Mouse (Mus musculus) hindbrain, embryonic 12.5 days (tissue): ENCODE data around the gene Casc1. TPM values are rescaled to one million over a fixed set of nuclear protein-coding genes. Genes with fewer than 3 reads are reported as not detected.

ENCODE experiments used
- ATAC-seq: fragments of 200-750 bp; cut with Nextera tagmentation; 2 replicates; pipeline ENCODE4 v1.8.0; 2017; ENCODE audit warnings: moderate TSS enrichment; ENCODE audit not compliant: low FRiP score
- H3K27ac ChIP-seq: fragments of 300-500 bp; sonication (generic); 2 replicates; pipeline ENCODE4 v1.5.1; 2016; ENCODE audit warnings: mild to moderate bottlenecking
- H3K27me3 ChIP-seq: fragments of 300-500 bp; sonication (generic); 2 replicates; pipeline ENCODE4 v1.6.1; 2016; ENCODE audit warnings: mild to moderate bottlenecking
- H3K36me3 ChIP-seq: fragments of 300-500 bp; sonication (generic); 2 replicates; pipeline ENCODE4 v1.6.1; 2016; ENCODE audit warnings: mild to moderate bottlenecking
- H3K4me1 ChIP-seq: fragments of 300-500 bp; sonication (generic); 2 replicates; pipeline ENCODE4 v1.6.1; 2016
- H3K4me2 ChIP-seq: fragments of 300-500 bp; sonication (generic); replicated peaks from 2 replicates; pipeline ENCODE4 v1.6.1; 2016; ENCODE audit warnings: mild to moderate bottlenecking
- H3K4me3 ChIP-seq: fragments of 300-500 bp; sonication (generic); 2 replicates; pipeline ENCODE4 v1.5.1; 2016; ENCODE audit warnings: mild to moderate bottlenecking
- H3K9ac ChIP-seq: fragments of 300-500 bp; sonication (generic); 2 replicates; pipeline ENCODE4 v1.6.1; 2016; ENCODE audit warnings: mild to moderate bottlenecking, moderate library complexity
- H3K9me3 ChIP-seq: fragments of 300-500 bp; sonication (generic); replicated peaks from 2 replicates; pipeline ENCODE4 v1.6.1; 2016; ENCODE audit warnings: mild to moderate bottlenecking
- WGBS: fragments of 180-500 bp; shearing (Covaris S2); methylation state at CpG from one replicate; pipeline ENCODE4 v1.1.7; 2016; 5-methylcytosine and 5-hydroxymethylcytosine counted together
- polyA plus RNA-seq: library from polyadenylated mRNA; unstranded; fragments of >200 nt; fragmentation: Nextera tagmentation; extraction: Ambion mirVana; gene quantifications from 2 replicates; pipeline ENCODE4 v1.2.1, GENCODE M21; 2016

Casc1 gene
- polyA plus RNA-seq, 1 experiment from 2014 or later, result 1.7 TPM

DNA sequence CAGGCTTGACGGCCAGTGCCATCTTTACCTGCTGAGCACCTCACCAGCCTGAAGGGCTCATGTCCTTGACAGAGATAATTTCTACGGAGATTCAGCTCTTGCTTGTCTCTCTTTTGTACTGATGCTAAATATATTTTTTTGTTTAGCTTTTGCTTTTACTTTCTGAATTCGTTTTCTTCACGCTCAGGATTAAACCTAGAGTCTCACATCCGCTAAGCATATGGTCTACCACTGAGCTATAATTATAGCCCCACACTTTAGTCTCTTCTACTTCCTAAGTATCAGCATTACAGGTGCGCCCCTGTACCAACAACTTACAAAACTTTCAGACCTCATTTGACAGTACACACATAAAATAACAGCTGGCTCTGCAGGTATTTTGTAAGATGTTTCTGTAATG, 24.6 kb upstream of the Casc1 start:
- WGBS, result 92% methylated on average over 6 of the region's 6 CpGs
- Histone ChIP-seq H3K36me3 (peaks cover 13% of the 10 kb centered on the region; the same call in 1 of the 2 replicates), H3K27me3 (no peaks in the 10 kb centered on the region), H3K9me3 (no peaks in the 10 kb centered on the region), H3K4me2 (no peak overlapping the region), H3K9ac (no peak overlapping the region), H3K4me1 (no peaks in the 10 kb centered on the region), H3K27ac (no peak overlapping the region), H3K4me3 (no peak overlapping the region)
- ATAC-seq, result no peak

DNA sequence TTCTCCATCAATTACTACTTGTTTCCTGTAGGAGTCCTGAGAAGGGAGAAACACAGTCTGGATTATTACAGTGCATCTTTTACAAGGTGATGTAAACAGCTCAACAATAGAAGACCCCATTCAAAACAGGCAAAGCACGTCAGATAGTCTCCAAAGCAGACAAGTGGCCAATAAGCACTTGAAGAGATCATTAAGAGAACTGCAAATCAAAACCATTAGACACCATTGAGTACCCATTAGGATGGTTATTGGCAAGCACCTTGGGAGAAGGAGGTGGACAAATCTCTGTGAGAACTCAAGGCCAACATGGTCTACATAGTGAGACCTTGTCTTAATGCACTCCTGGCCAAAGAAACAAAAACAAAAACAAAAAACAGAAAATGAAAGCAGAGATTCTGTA, 23.6 kb upstream of the Casc1 start:
- Histone ChIP-seq H3K27me3 (no peaks in the 10 kb centered on the region), H3K9me3 (no peaks in the 10 kb centered on the region), H3K4me3 (no peak overlapping the region), H3K36me3 (peaks cover 10% of the 10 kb centered on the region; the same call in 1 of the 2 replicates), H3K4me1 (no peaks in the 10 kb centered on the region), H3K4me2 (no peak overlapping the region), H3K9ac (no peak overlapping the region), H3K27ac (no peak overlapping the region)
- ATAC-seq, result no peak
- 82% methylated on average over 1 of the region's 1 CpGs for WGBS

DNA sequence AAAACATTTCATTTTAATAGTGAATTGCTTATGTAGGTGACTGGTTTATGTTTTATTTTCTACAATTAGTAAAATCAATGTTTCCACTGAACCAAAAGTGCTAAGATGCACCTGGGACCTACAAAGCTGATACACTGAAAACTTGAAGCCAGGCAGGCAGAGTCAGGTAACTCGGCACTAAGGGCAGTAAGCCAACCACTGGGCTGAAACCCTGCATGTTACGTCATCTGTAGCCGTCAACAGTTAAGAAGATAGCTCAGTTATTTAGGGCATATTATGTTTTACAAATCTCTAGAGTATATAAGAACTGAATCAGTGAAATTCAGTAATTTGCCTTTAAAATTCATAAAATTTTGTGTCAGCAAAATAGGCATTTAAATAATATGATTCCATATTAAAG, 15.5 kb upstream of the Casc1 start:
- Histone ChIP-seq H3K4me2 (no peak overlapping the region), H3K4me1 (no peaks in the 10 kb centered on the region), H3K27ac (no peak overlapping the region), H3K4me3 (no peak overlapping the region), H3K36me3 (peaks cover 12% of the 10 kb centered on the region; the same call in 1 of the 2 replicates), H3K27me3 (no peaks in the 10 kb centered on the region), H3K9me3 (no peaks in the 10 kb centered on the region), H3K9ac (no peak overlapping the region)
- WGBS, result 93% methylated on average over 3 of the region's 3 CpGs
- ATAC-seq, result no peak

DNA sequence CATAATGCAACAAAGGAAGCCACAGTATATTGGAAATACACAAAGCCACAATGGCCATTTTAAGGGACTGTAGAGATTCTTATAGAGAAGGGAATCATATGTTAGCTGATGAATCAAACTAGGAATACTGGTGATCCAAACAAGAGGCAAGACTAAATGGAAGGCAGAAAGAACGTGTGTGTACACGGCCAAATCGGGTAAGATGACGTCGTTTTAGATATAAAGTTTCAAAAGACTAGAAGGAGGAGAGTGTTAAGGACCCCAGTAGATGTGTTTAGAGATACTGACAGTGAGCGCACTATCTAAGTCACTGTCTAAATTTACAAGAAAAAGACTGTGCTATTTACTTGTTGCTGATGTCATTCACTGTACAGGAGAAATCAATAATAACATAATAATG, 13.4 kb upstream of the Casc1 start:
- Histone ChIP-seq H3K27me3 (no peaks in the 10 kb centered on the region), H3K27ac (no peak overlapping the region), H3K9ac (no peak overlapping the region), H3K4me1 (no peaks in the 10 kb centered on the region), H3K4me2 (no peak overlapping the region), H3K4me3 (no peak overlapping the region), H3K9me3 (no peaks in the 10 kb centered on the region), H3K36me3 (peaks cover 7% of the 10 kb centered on the region; the same call in 1 of the 2 replicates)
- no peak for ATAC-seq
- WGBS, result 90% methylated on average over 6 of the region's 6 CpGs

DNA sequence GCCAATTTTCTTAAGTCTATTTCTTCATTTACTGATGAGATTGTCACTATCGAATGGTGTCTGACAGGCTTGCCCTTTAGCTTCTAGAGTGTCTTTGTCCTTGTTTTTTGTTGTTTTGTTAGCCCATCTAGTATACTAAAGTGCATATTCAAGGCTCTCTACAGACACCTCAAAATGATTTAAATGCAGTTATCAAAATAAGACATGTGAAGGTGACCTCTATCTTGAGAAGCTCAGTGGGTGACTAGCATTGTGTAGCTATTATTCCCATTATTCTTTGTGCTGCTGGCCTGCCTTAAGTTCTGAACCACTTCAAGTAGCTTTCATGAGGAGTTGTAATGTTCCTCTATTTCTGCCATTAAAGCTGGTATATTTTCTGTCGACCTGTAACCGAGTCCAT, 5.0 kb upstream of the Casc1 start:
- Histone ChIP-seq H3K4me2 (no peak overlapping the region), H3K27ac (no peak overlapping the region), H3K9me3 (no peaks in the 10 kb centered on the region), H3K4me1 (peaks cover 8% of the 10 kb centered on the region), H3K27me3 (no peaks in the 10 kb centered on the region), H3K36me3 (peaks cover 19% of the 10 kb centered on the region), H3K9ac (no peak overlapping the region), H3K4me3 (no peak overlapping the region)
- no peak for ATAC-seq
- 93% methylated on average over 3 of the region's 3 CpGs for WGBS

DNA sequence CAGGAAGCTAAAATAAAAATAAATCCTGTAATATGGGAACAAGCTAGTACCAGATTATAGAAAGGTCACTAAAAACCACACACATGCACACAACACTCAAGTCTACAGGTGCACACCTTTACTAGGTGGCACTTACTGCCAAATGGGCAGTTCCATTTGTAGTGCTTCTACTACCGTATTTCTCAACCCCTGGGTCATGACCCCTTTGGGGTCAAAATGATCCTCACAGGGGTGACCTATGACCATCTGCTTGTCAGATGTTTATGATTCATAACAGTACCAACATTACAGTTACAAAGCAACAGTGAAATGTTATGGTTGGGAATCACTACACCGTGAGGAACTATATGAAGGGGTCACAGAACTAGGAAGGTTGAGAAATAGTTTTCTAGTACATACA, 3.1 kb upstream of the Casc1 start:
- Histone ChIP-seq H3K36me3 (peaks cover 11% of the 10 kb centered on the region; the same call in 1 of the 2 replicates), H3K27me3 (no peaks in the 10 kb centered on the region), H3K4me2 (no peak overlapping the region), H3K9ac (no peak overlapping the region), H3K9me3 (no peaks in the 10 kb centered on the region), H3K27ac (no peak overlapping the region), H3K4me1 (peaks cover 14% of the 10 kb centered on the region), H3K4me3 (no peak overlapping the region)
- WGBS, result 88% methylated on average over 2 of the region's 2 CpGs
- no peak for ATAC-seq

DNA sequence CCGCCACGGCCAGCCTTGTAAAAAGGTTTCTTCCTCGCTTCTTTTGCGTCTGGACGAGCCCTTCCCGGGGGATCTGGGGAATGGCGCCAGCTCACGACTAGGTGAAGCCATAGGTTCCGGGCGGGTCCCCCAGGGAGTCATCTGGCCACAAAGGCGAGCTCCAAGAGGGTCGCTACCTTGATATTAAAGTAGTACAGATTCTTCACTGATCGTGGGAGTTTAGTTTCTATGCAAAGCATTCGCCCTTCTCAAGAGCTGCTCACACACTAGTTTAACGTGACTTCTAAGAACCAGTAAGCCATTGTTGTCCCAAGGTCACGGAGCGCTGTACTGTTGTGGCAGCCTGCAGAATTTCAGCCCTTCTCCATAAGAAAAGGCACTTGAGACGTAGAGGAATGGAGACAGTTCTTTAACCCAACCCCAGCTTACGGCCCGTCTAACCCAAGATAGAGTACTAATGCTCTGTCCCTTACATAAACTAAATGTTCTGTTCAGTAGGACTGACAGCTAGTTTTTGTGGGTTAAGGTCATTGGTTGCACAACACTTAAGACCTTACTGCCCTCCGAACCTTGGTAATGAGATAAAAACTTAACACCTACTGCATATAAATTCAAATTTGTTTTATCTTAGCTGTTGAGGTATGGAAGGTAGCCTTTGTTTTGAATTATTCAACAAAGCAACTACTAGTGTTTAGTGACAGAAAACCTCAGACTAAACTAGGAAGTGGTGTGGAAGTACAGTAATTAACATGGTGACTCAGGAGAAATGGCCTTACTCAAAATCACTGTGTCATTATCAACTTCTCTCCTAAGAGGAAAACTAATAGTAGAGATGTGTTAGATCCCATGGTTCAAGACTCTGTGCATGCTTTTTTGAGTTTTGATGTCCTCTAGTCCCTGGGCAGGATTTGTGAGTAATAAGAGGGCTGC, 836 bp upstream of the Casc1 start:
- Histone ChIP-seq H3K36me3 (0 out of 2 replicates have a peak, but pooled peaks cover 6% of the 10 kb centered on the region), H3K4me1 (peaks cover 14% of the 10 kb centered on the region), H3K9me3 (no peaks in the 10 kb centered on the region), H3K27me3 (no peaks in the 10 kb centered on the region), H3K27ac (peak overlapping the region; percentile 96), H3K4me3 (peak overlapping the region; percentile 65), H3K9ac (peak overlapping the region; percentile 79), H3K4me2 (peak overlapping the region; percentile 59)
- ATAC-seq, result peak; percentile 64
- WGBS, result 5% methylated on average over 21 of the region's 21 CpGs

DNA sequence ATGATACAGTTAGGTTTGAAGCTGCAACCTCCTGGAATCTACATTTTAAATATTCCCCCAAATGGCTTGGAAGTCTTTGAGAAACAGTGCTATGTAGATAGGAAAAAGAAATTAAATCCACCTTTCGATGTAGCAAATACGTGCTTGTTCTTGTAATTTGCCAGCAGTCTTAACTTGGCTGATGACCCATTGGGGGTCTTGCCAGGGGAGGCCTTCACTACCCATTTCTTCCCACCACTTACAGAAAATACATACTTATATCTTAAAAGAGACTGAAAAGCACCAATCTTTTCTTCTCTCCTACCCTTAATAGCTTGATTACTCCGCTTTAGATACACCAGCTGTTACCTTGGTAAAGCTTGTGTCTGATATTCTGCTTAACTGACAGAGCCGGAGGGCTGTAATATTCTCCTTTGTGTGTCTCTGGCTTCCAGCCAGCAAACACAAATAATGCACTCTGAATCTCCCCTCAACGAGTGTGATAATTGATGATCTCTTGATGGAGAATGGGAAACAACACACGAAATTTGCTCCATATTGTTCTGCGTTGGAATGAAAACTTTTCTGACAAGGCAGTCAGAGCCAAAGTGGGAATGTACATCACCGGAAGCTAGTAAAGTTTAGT, 637 bp downstream of the Casc1 start:
- Histone ChIP-seq H3K27me3 (no peaks in the 10 kb centered on the region), H3K9me3 (no peaks in the 10 kb centered on the region), H3K4me3 (peak overlapping the region; percentile 65), H3K4me1 (peaks cover 14% of the 10 kb centered on the region), H3K4me2 (peak overlapping the region; percentile 65), H3K27ac (no peak overlapping the region), H3K9ac (no peak overlapping the region), H3K36me3 (no peaks in the 10 kb centered on the region)
- no peak for ATAC-seq
- WGBS, result 34% methylated on average over 8 of the region's 8 CpGs

DNA sequence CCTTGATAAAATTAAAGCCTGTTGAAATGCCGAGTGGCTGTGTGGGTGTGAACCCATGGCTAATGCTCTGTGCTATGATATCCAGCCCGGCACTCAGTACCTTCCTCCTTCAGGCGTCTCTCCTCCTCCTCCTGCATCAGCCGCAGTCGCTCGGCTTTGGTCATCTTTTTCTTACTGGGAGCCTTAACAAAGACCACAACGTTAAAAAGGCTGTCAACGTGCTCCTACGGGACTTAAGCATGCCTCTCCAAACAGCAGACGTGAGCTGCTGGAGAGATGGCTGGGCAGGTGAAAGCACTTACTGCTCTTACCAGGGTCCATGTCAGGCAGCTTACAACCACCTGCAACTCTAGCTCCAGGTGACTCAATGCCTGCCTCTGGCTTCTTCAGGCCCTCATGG, 5.7 kb downstream of the Casc1 start:
- no peak overlapping the region for H3K4me2 ChIP-seq
- H3K4me3 ChIP-seq, result no peak overlapping the region
- H3K9me3 ChIP-seq, result no peaks in the 10 kb centered on the region
- 72% methylated on average over 10 of the region's 10 CpGs for WGBS
- H3K36me3 ChIP-seq, result no peaks in the 10 kb centered on the region
- H3K27me3 ChIP-seq, result no peaks in the 10 kb centered on the region
- no peak overlapping the region for H3K9ac ChIP-seq
- H3K27ac ChIP-seq, result no peak overlapping the region
- peaks cover 2% of the 10 kb centered on the region for H3K4me1 ChIP-seq
- no peak for ATAC-seq

DNA sequence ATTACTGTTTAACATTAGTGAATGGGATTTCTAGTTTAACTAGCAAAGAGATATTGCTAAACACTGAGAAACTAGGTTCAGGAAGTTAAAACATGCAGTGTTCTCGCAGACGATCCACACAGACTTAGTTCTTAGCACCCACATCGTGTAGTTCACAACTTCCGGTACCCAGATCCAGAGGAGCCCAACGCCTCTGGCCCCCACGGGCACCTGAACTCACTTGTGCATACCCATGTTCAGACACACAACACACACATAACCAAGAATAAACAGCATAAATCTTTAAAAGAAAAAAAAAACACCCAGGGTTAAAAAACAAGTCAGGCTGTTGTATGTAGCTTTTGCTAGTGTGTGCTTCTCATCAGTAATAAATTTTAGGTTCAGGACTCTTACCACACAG, 6.4 kb downstream of the Casc1 start:
- Histone ChIP-seq H3K9ac (no peak overlapping the region), H3K4me3 (no peak overlapping the region), H3K4me2 (no peak overlapping the region), H3K27ac (no peak overlapping the region), H3K36me3 (no peaks in the 10 kb centered on the region), H3K9me3 (no peaks in the 10 kb centered on the region), H3K4me1 (no peaks in the 10 kb centered on the region), H3K27me3 (no peaks in the 10 kb centered on the region)
- ATAC-seq, result no peak
- 89% methylated on average over 6 of the region's 6 CpGs for WGBS

DNA sequence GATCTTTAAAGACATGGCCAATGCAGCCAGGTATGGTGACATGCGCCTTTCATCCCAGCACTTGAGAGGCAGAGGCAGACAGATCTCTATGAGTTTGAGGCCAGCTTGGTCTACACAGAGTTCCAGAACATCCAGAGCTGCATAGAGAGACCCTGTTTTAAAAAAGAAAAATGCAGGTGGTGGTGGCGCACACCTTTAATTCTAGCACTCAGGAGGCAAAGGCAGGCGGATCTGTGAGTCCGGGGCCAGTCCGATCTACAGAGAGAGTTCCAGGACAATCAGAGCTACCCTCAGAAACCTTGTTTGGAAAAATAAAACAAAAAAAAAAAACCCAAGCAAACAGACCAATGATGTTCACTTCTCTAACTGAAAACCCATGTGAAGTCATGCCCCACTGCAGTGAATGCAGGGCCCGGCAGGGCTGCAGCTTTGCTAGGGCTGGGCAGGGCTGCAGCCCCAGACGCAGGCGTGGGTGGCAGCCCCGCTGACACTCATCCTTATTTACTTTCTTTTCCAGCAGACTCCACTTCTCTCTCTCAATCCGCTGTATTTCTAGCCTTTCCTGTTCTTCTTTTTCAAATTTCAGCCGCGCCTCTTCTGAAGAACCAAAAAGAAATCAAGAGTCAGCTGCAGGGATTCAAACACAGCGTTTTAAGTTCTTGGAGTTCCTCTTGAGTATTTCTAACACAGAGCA, 8.2 kb downstream of the Casc1 start:
- Histone ChIP-seq H3K4me1 (no peaks in the 10 kb centered on the region), H3K27me3 (no peaks in the 10 kb centered on the region), H3K4me2 (no peak overlapping the region), H3K27ac (no peak overlapping the region), H3K4me3 (no peak overlapping the region), H3K36me3 (no peaks in the 10 kb centered on the region), H3K9me3 (0 out of 2 replicates have a peak, but pooled peaks cover 6% of the 10 kb centered on the region), H3K9ac (no peak overlapping the region)
- ATAC-seq, result no peak
- 80% methylated on average over 13 of the region's 13 CpGs for WGBS

DNA sequence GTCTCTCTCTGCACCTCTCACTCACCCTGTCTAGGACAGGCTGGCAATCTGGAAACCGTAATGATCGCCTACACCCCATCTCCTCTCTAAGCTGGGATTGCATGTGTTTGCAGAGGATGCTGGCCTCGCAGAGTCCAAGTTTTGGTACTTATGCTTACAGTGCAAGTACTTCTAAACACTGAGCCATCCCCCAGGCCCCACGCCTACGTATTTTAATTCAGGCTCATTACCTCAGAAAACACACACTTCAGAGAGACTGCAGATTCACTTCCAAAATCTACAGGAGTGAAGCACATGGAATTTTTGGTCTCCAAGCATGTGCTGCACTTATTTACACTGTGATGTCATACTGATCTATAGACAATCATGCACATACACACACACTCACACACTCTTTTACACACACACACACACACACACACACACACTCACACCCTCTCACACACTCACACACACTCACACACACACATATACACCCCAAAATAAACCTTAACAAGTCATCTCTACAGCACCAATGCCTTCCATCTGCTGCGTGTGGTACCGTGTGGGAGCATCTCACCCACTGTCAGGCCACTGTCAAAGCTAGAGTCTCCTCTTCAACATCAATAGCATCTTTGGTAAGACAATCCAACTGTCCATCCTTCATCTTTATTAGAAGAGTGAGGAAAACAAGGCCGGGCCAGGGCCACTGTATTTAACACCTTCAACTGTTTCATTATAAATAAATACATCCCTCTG, 12.7 kb downstream of the Casc1 start:
- 0 out of 2 replicates have a peak, but pooled peaks cover 7% of the 10 kb centered on the region for H3K9me3 ChIP-seq
- H3K27me3 ChIP-seq, result no peaks in the 10 kb centered on the region
- H3K27ac ChIP-seq, result no peak overlapping the region
- ATAC-seq, result no peak
- 91% methylated on average over 8 of the region's 8 CpGs for WGBS
- H3K4me2 ChIP-seq, result no peak overlapping the region
- H3K36me3 ChIP-seq, result no peaks in the 10 kb centered on the region
- no peak overlapping the region for H3K4me3 ChIP-seq
- no peaks in the 10 kb centered on the region for H3K4me1 ChIP-seq
- H3K9ac ChIP-seq, result no peak overlapping the region
